Mouse (Mus musculus) kidney, adult 2 months (tissue): ENCODE measurements around the gene Plekhf1.

ENCODE experiments used
- CTCF ChIP-seq: fragments of 200-500 bp; conservative IDR thresholded peaks from 2 replicates; pipeline ENCODE4 v1.5.1; 2011; ENCODE audit warnings: low read depth, mild to moderate bottlenecking, control low read depth, low read length, moderate library complexity, mixed read lengths; ENCODE audit not compliant: insufficient read depth, insufficient read length
- POLR2A ChIP-seq: fragments of 200-500 bp; IDR thresholded peaks from one replicate; pipeline ENCODE4 v1.6.1; 2011; ENCODE audit warnings: low read depth, low read length, control low read depth

GRCm38 (mm10) chr7:38199907-38200605 lies 27.8 kb downstream of the Plekhf1 start:
- no peak for TF ChIP-seq POLR2A
- TF ChIP-seq CTCF = no peak
